Mouse (Mus musculus): ENCODE data around the gene Gm20388. TPM values are rescaled to one million over a fixed set of nuclear protein-coding genes. Genes with fewer than 3 reads are reported as not detected.

The Gm20388 gene
- polyA plus RNA-seq, 1 experiment, result 0.36 TPM

GRCm38 (mm10) chr8:122369665-122370064 is 2459.0 kb downstream of the Gm20388 start:
- H3K4me3 ChIP-seq (replicated peaks), result no peak overlapping the region
- peaks cover under 1% of the 10 kb centered on the region; the same call in 1 of the 2 replicates for H3K36me3 ChIP-seq (ENCODE audit: control insufficient read depth)
- H3K4me1 ChIP-seq (ENCODE audit: control insufficient read depth), result peaks cover 25% of the 10 kb centered on the region
- H3K9me3 ChIP-seq (ENCODE audit: control insufficient read depth, low read length), result peaks cover 4% of the 10 kb centered on the region
- no peaks in the 10 kb centered on the region for H3K27me3 ChIP-seq (ENCODE audit: control insufficient read depth)
- TF ChIP-seq TAL1 (IDR thresholded peaks at IDR 0.05; ENCODE audit: low read length) (no peak), GATA1 (IDR thresholded peaks at IDR 0.05; ENCODE audit: low read length) (no peak)

DNA sequence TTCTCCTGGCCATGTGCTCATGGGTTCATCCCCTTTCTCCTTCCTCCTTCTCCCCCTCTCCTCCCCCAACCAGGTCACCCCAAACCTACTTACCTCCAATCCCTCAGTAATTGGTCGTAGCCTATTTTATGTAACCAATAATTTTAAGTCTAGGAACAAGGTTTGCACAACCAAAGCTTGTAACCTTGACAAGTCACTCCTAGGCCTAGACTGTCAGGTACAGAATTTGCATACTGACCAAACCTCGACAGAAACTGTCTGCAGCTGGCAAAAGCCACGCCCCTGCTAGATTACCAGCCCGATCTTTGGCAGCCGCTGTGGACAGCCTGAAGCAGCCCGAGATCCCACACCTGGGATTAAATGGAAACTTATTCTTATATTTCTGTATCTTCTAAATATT is 2461.1 kb downstream of the Gm20388 start:
- Histone ChIP-seq H3K4me3 (replicated peaks) (no peak overlapping the region), H3K27me3 (ENCODE audit: control insufficient read depth) (no peaks in the 10 kb centered on the region), H3K36me3 (ENCODE audit: control insufficient read depth) (peaks cover 3% of the 10 kb centered on the region), H3K9me3 (ENCODE audit: control insufficient read depth, low read length) (no peaks in the 10 kb centered on the region), H3K4me1 (ENCODE audit: control insufficient read depth) (peaks cover 40% of the 10 kb centered on the region)
- TF ChIP-seq GATA1 (IDR thresholded peaks at IDR 0.05; ENCODE audit: low read length) (no peak), TAL1 (IDR thresholded peaks at IDR 0.05; ENCODE audit: low read length) (no peak)

DNA sequence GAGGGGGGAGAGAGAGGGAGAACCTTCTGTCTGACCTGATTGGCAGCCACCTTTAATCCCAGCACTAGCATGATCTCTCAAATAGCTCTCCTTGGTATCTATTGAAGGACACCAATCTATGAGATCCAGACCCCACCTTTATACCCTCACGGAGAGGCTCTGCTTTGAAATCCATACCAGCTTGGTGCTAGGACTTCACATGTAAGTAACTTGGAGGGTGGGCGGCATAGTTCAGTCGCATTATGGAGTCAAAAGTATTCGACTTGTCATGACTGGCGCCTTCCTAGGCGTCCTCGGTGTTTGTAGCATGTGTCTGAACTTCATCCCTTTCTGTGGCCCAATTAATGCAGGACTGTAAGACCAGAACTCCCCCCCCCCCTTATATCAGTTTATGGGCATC is 2464.7 kb downstream of the Gm20388 start:
- peaks cover 61% of the 10 kb centered on the region for H3K4me1 ChIP-seq (ENCODE audit: control insufficient read depth)
- TF ChIP-seq TAL1 (IDR thresholded peaks at IDR 0.05; ENCODE audit: low read length), result no peak
- no peak for TF ChIP-seq GATA1 (IDR thresholded peaks at IDR 0.05; ENCODE audit: low read length)
- H3K9me3 ChIP-seq (ENCODE audit: control insufficient read depth, low read length), result no peaks in the 10 kb centered on the region
- peak overlapping the region; percentile 97 for H3K4me3 ChIP-seq (replicated peaks)
- peaks cover 33% of the 10 kb centered on the region for H3K36me3 ChIP-seq (ENCODE audit: control insufficient read depth)
- H3K27me3 ChIP-seq (ENCODE audit: control insufficient read depth), result no peaks in the 10 kb centered on the region

- H3K4me1 ChIP-seq (ENCODE audit: control insufficient read depth), result peaks cover 63% of the 10 kb centered on the region
- no peaks in the 10 kb centered on the region for H3K27me3 ChIP-seq (ENCODE audit: control insufficient read depth)
- H3K4me3 ChIP-seq (replicated peaks), result peak overlapping the region; percentile 97
- no peaks in the 10 kb centered on the region for H3K9me3 ChIP-seq (ENCODE audit: control insufficient read depth, low read length)
- TF ChIP-seq TAL1 (IDR thresholded peaks at IDR 0.05; ENCODE audit: low read length) (no peak), GATA1 (IDR thresholded peaks at IDR 0.05; ENCODE audit: low read length) (no peak)
- H3K36me3 ChIP-seq (ENCODE audit: control insufficient read depth), result peaks cover 38% of the 10 kb centered on the region
Observed at GRCm38 (mm10) chr8:122375751-122376364, 2465.2 kb downstream of the Gm20388 start.

GRCm38 (mm10) chr8:122376365-122377231 is 2466.0 kb downstream of the Gm20388 start, which contains the start of gene Zc3h18:
Gene Zc3h18, plus strand, starts transcription at chr8:122376609.
- peaks cover 65% of the 10 kb centered on the region for H3K4me1 ChIP-seq (ENCODE audit: control insufficient read depth)
- H3K9me3 ChIP-seq (ENCODE audit: control insufficient read depth, low read length), result no peaks in the 10 kb centered on the region
- TF ChIP-seq TAL1 (IDR thresholded peaks at IDR 0.05; ENCODE audit: low read length), result no peak
- no peak for TF ChIP-seq GATA1 (IDR thresholded peaks at IDR 0.05; ENCODE audit: low read length)
- peak within 1 kb of the TSS; percentile 97 for H3K4me3 ChIP-seq (replicated peaks)
- no peaks in the 10 kb centered on the region for H3K27me3 ChIP-seq (ENCODE audit: control insufficient read depth)
- H3K36me3 ChIP-seq (ENCODE audit: control insufficient read depth), result peaks cover 44% of the 10 kb centered on the region

DNA sequence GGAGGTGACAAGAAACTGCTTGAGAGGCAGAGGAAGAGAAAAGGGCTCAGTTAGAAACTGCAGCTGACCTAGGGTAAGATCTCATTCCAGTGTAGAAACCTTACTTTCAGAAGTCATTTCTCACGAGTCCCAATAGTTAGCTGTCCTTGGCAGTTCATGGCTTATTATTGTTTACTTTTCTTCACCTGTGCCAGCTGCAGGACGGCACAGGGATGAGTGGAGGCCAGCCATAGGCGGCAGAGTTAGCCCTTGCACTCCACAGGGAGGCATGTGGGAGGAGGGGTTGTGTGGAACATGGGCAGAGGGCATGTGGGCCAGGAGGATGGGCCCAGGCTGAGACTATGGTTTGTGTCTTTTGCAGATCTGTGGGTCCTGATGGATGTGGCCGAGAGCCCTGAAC is 2472.4 kb downstream of the Gm20388 start:
- H3K4me1 ChIP-seq (ENCODE audit: control insufficient read depth), result peaks cover 29% of the 10 kb centered on the region
- TF ChIP-seq TAL1 (IDR thresholded peaks at IDR 0.05; ENCODE audit: low read length) (no peak), GATA1 (IDR thresholded peaks at IDR 0.05; ENCODE audit: low read length) (no peak)
- no peaks in the 10 kb centered on the region for H3K9me3 ChIP-seq (ENCODE audit: control insufficient read depth, low read length)
- peaks cover 95% of the 10 kb centered on the region for H3K36me3 ChIP-seq (ENCODE audit: control insufficient read depth)
- no peaks in the 10 kb centered on the region for H3K27me3 ChIP-seq (ENCODE audit: control insufficient read depth)
- no peak overlapping the region for H3K4me3 ChIP-seq (replicated peaks)

DNA sequence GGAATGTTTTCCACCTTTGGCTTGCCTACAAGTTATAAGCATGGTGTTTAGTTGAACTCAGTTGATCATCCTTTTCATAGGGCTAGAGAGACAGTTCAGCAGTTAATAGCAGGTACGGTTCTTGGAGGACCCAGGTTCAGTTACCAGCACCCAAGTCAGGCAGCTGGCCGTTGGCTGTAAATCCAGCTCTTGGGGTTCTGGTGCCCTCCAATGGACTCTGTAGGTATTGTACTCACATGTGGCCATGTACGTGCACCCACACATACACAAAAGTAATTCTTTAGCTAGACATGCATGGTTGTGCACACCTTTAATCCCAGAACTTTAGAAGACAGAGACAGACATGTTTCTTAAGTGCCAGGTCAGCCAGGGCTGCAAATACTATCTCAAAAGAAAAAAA is 2478.7 kb downstream of the Gm20388 start:
- H3K27me3 ChIP-seq (ENCODE audit: control insufficient read depth), result no peaks in the 10 kb centered on the region
- TF ChIP-seq TAL1 (IDR thresholded peaks at IDR 0.05; ENCODE audit: low read length) (no peak), GATA1 (IDR thresholded peaks at IDR 0.05; ENCODE audit: low read length) (no peak)
- peaks cover 97% of the 10 kb centered on the region for H3K36me3 ChIP-seq (ENCODE audit: control insufficient read depth)
- no peak overlapping the region for H3K4me3 ChIP-seq (replicated peaks)
- H3K9me3 ChIP-seq (ENCODE audit: control insufficient read depth, low read length), result peaks cover 9% of the 10 kb centered on the region
- H3K4me1 ChIP-seq (ENCODE audit: control insufficient read depth), result peaks cover 2% of the 10 kb centered on the region

GRCm38 (mm10) chr8:122390758-122391157 is 2480.1 kb downstream of the Gm20388 start:
- H3K4me1 ChIP-seq (ENCODE audit: control insufficient read depth), result no peaks in the 10 kb centered on the region; the same call in none of the 2 replicates
- no peak for TF ChIP-seq TAL1 (IDR thresholded peaks at IDR 0.05; ENCODE audit: low read length)
- no peak for TF ChIP-seq GATA1 (IDR thresholded peaks at IDR 0.05; ENCODE audit: low read length)
- peaks cover 97% of the 10 kb centered on the region for H3K36me3 ChIP-seq (ENCODE audit: control insufficient read depth)
- no peak overlapping the region for H3K4me3 ChIP-seq (replicated peaks)
- H3K9me3 ChIP-seq (ENCODE audit: control insufficient read depth, low read length), result peaks cover 9% of the 10 kb centered on the region
- H3K27me3 ChIP-seq (ENCODE audit: control insufficient read depth), result no peaks in the 10 kb centered on the region

- H3K36me3 ChIP-seq (ENCODE audit: control insufficient read depth), result peaks cover 92% of the 10 kb centered on the region
- TF ChIP-seq GATA1 (IDR thresholded peaks at IDR 0.05; ENCODE audit: low read length) (no peak), TAL1 (IDR thresholded peaks at IDR 0.05; ENCODE audit: low read length) (no peak)
- H3K4me1 ChIP-seq (ENCODE audit: control insufficient read depth), result no peaks in the 10 kb centered on the region; the same call in 1 of the 2 replicates
- peaks cover 6% of the 10 kb centered on the region for H3K9me3 ChIP-seq (ENCODE audit: control insufficient read depth, low read length)
- H3K4me3 ChIP-seq (replicated peaks), result no peak overlapping the region
- H3K27me3 ChIP-seq (ENCODE audit: control insufficient read depth), result no peaks in the 10 kb centered on the region
Observed at GRCm38 (mm10) chr8:122393717-122394116, 2483.1 kb downstream of the Gm20388 start.

All from erythroblast, embryonic 14.5 days (primary cell).